Mouse (Mus musculus): ENCODE results near the gene Prps2. TPM values are rescaled to one million over a fixed set of nuclear protein-coding genes. Genes with fewer than 3 reads are reported as not detected.

Prps2 gene
- polyA plus RNA-seq, 1 experiment from 2014 or later, result 38.0 TPM

GRCm38 (mm10) chrX:167357415-167357814 lies 25.1 kb downstream of the Prps2 start:
- H3K9ac ChIP-seq (ENCODE audit: low read length), result no peak overlapping the region
- ATAC-seq (replicated peaks; ENCODE audit: low FRiP score, low TSS enrichment, low read depth), result no peak
- no peak for DNase-seq (ENCODE audit: low spot score)
- no peaks in the 10 kb centered on the region for H3K4me1 ChIP-seq (replicated peaks; ENCODE audit: control insufficient read depth, insufficient read depth, low read length)
- H3K27ac ChIP-seq (ENCODE audit: low read depth), result no peak overlapping the region
- no peaks in the 10 kb centered on the region for H3K9me3 ChIP-seq (ENCODE audit: control insufficient read depth, low read length)
- WGBS, result 71% methylated on average over 2 of the region's 2 CpGs
- peaks cover 5% of the 10 kb centered on the region; the same call in 1 of the 2 replicates for H3K36me3 ChIP-seq (ENCODE audit: control insufficient read depth, insufficient read depth, low read length)
- no peak overlapping the region for H3K4me3 ChIP-seq (ENCODE audit: low read depth, low read length)
- no peak overlapping the region for H3K4me2 ChIP-seq (ENCODE audit: low read length)
- H3K27me3 ChIP-seq (replicated peaks; ENCODE audit: control insufficient read depth, insufficient read depth, low read length), result no peaks in the 10 kb centered on the region; the same call in 1 of the 2 replicates

GRCm38 (mm10) chrX:167355965-167356364 lies 26.6 kb downstream of the Prps2 start:
- DNase-seq (ENCODE audit: low spot score) (no peak), ATAC-seq (replicated peaks; ENCODE audit: low FRiP score, low TSS enrichment, low read depth) (no peak)
- H3K4me2 ChIP-seq (ENCODE audit: low read length), result no peak overlapping the region
- H3K9me3 ChIP-seq (ENCODE audit: control insufficient read depth, low read length), result no peaks in the 10 kb centered on the region
- WGBS, result 83% methylated on average over 3 of the region's 3 CpGs
- no peaks in the 10 kb centered on the region for H3K4me1 ChIP-seq (replicated peaks; ENCODE audit: control insufficient read depth, insufficient read depth, low read length)
- H3K4me3 ChIP-seq (ENCODE audit: low read depth, low read length), result no peak overlapping the region
- no peak overlapping the region for H3K9ac ChIP-seq (ENCODE audit: low read length)
- H3K27ac ChIP-seq (ENCODE audit: low read depth), result no peak overlapping the region
- peaks cover 5% of the 10 kb centered on the region; the same call in 1 of the 2 replicates for H3K36me3 ChIP-seq (ENCODE audit: control insufficient read depth, insufficient read depth, low read length)
- H3K27me3 ChIP-seq (replicated peaks; ENCODE audit: control insufficient read depth, insufficient read depth, low read length), result no peaks in the 10 kb centered on the region; the same call in 1 of the 2 replicates

- Histone ChIP-seq H3K9ac (ENCODE audit: low read length) (no peak overlapping the region), H3K4me1 (replicated peaks; ENCODE audit: control insufficient read depth, insufficient read depth, low read length) (no peaks in the 10 kb centered on the region), H3K4me2 (ENCODE audit: low read length) (no peak overlapping the region), H3K36me3 (ENCODE audit: control insufficient read depth, insufficient read depth, low read length) (no peaks in the 10 kb centered on the region; the same call in 1 of the 2 replicates), H3K27me3 (replicated peaks; ENCODE audit: control insufficient read depth, insufficient read depth, low read length) (no peaks in the 10 kb centered on the region; the same call in 1 of the 2 replicates), H3K4me3 (ENCODE audit: low read depth, low read length) (no peak overlapping the region), H3K9me3 (ENCODE audit: control insufficient read depth, low read length) (no peaks in the 10 kb centered on the region), H3K27ac (ENCODE audit: low read depth) (no peak overlapping the region)
- 87% methylated on average over 2 of the region's 2 CpGs for WGBS
- no peak for ATAC-seq (replicated peaks; ENCODE audit: low FRiP score, low TSS enrichment, low read depth)
- no peak for DNase-seq (ENCODE audit: low spot score)
Observed at GRCm38 (mm10) chrX:167353617-167354016, 28.9 kb downstream of the Prps2 start.

DNA sequence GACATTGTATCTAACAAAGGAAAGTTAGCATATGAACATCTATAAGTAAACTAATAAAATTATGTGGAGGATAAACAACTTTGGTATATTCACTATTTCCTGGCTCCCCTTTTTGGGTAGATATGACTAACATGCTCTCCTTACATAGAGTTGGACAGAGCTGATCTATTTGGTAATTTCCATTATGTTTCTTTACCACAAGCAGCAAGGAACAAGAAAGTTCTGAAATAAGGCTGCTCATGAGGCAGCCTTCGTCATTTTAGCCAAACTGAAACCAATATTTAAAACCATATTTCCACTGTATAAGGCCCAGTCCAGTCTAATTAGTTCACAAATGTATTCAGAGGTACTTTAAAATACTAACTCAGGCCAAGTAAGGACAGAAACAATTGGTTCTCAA lies 36.1 kb downstream of the Prps2 start:
- H3K36me3 ChIP-seq (ENCODE audit: control insufficient read depth, insufficient read depth, low read length), result no peaks in the 10 kb centered on the region; the same call in 1 of the 2 replicates
- H3K4me3 ChIP-seq (ENCODE audit: low read depth, low read length), result no peak overlapping the region
- H3K27ac ChIP-seq (ENCODE audit: low read depth), result no peak overlapping the region
- H3K9ac ChIP-seq (ENCODE audit: low read length), result no peak overlapping the region
- H3K4me1 ChIP-seq (replicated peaks; ENCODE audit: control insufficient read depth, insufficient read depth, low read length), result no peaks in the 10 kb centered on the region
- no peaks in the 10 kb centered on the region for H3K27me3 ChIP-seq (replicated peaks; ENCODE audit: control insufficient read depth, insufficient read depth, low read length)
- no peak for ATAC-seq (replicated peaks; ENCODE audit: low FRiP score, low TSS enrichment, low read depth)
- H3K4me2 ChIP-seq (ENCODE audit: low read length), result no peak overlapping the region
- H3K9me3 ChIP-seq (ENCODE audit: control insufficient read depth, low read length), result no peaks in the 10 kb centered on the region
- WGBS, result 82% methylated on average over 1 of the region's 1 CpGs
- DNase-seq (ENCODE audit: low spot score), result no peak

- Histone ChIP-seq H3K9ac (ENCODE audit: low read length) (no peak overlapping the region), H3K9me3 (ENCODE audit: control insufficient read depth, low read length) (no peaks in the 10 kb centered on the region), H3K4me3 (ENCODE audit: low read depth, low read length) (no peak overlapping the region), H3K27ac (ENCODE audit: low read depth) (no peak overlapping the region), H3K4me2 (ENCODE audit: low read length) (no peak overlapping the region), H3K4me1 (replicated peaks; ENCODE audit: control insufficient read depth, insufficient read depth, low read length) (no peaks in the 10 kb centered on the region), H3K36me3 (ENCODE audit: control insufficient read depth, insufficient read depth, low read length) (no peaks in the 10 kb centered on the region), H3K27me3 (replicated peaks; ENCODE audit: control insufficient read depth, insufficient read depth, low read length) (no peaks in the 10 kb centered on the region)
- ATAC-seq (replicated peaks; ENCODE audit: low FRiP score, low TSS enrichment, low read depth) (no peak), DNase-seq (ENCODE audit: low spot score) (no peak)
- 61% methylated on average over 1 of the region's 1 CpGs for WGBS
Observed at GRCm38 (mm10) chrX:167344356-167344755, 38.2 kb downstream of the Prps2 start.

GRCm38 (mm10) chrX:167341811-167342210 lies 40.7 kb downstream of the Prps2 start:
- Histone ChIP-seq H3K4me2 (ENCODE audit: low read length) (no peak overlapping the region), H3K27me3 (replicated peaks; ENCODE audit: control insufficient read depth, insufficient read depth, low read length) (no peaks in the 10 kb centered on the region), H3K9ac (ENCODE audit: low read length) (no peak overlapping the region), H3K4me3 (ENCODE audit: low read depth, low read length) (no peak overlapping the region), H3K4me1 (replicated peaks; ENCODE audit: control insufficient read depth, insufficient read depth, low read length) (no peaks in the 10 kb centered on the region), H3K9me3 (ENCODE audit: control insufficient read depth, low read length) (no peaks in the 10 kb centered on the region), H3K36me3 (ENCODE audit: control insufficient read depth, insufficient read depth, low read length) (no peaks in the 10 kb centered on the region), H3K27ac (ENCODE audit: low read depth) (no peak overlapping the region)
- 79% methylated on average over 3 of the region's 3 CpGs for whole genome bisulfite sequencing
- ATAC-seq (replicated peaks; ENCODE audit: low FRiP score, low TSS enrichment, low read depth) (no peak), DNase-seq (ENCODE audit: low spot score) (no peak)

DNA sequence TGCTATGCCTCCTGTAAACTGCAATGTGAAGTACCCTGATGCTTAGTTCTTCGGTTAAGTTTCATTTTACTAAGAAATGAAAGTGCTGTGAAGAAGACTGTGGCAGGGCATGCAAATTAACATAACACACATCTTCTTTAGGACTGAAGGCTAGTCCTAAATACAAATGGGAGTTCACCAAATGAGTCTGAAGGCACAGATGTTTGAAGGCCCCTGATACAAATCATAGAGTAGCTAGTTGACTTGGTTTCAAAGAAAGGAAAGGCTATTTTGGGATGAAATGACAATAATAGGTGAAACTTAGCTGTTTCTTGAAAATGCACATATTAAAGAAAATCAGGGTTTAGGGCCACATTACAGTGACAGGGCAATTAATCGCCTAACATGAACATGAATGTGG lies 42.4 kb downstream of the Prps2 start:
- Histone ChIP-seq H3K4me2 (ENCODE audit: low read length) (no peak overlapping the region), H3K27ac (ENCODE audit: low read depth) (no peak overlapping the region), H3K4me1 (replicated peaks; ENCODE audit: control insufficient read depth, insufficient read depth, low read length) (no peaks in the 10 kb centered on the region), H3K9me3 (ENCODE audit: control insufficient read depth, low read length) (no peaks in the 10 kb centered on the region), H3K9ac (ENCODE audit: low read length) (no peak overlapping the region), H3K27me3 (replicated peaks; ENCODE audit: control insufficient read depth, insufficient read depth, low read length) (no peaks in the 10 kb centered on the region), H3K4me3 (ENCODE audit: low read depth, low read length) (no peak overlapping the region), H3K36me3 (ENCODE audit: control insufficient read depth, insufficient read depth, low read length) (no peaks in the 10 kb centered on the region)
- no peak for DNase-seq (ENCODE audit: low spot score)
- ATAC-seq (replicated peaks; ENCODE audit: low FRiP score, low TSS enrichment, low read depth), result no peak
- 88% methylated on average over 2 of the region's 2 CpGs for WGBS

- Histone ChIP-seq H3K27ac (ENCODE audit: low read depth) (no peak overlapping the region), H3K9me3 (ENCODE audit: control insufficient read depth, low read length) (no peaks in the 10 kb centered on the region), H3K4me3 (ENCODE audit: low read depth, low read length) (no peak overlapping the region), H3K27me3 (replicated peaks; ENCODE audit: control insufficient read depth, insufficient read depth, low read length) (no peaks in the 10 kb centered on the region), H3K9ac (ENCODE audit: low read length) (no peak overlapping the region), H3K4me2 (ENCODE audit: low read length) (no peak overlapping the region), H3K36me3 (ENCODE audit: control insufficient read depth, insufficient read depth, low read length) (no peaks in the 10 kb centered on the region), H3K4me1 (replicated peaks; ENCODE audit: control insufficient read depth, insufficient read depth, low read length) (no peaks in the 10 kb centered on the region)
- no peak for ATAC-seq (replicated peaks; ENCODE audit: low FRiP score, low TSS enrichment, low read depth)
- WGBS, result 91% methylated on average over 1 of the region's 1 CpGs
- no peak for DNase-seq (ENCODE audit: low spot score)
Observed at GRCm38 (mm10) chrX:167337990-167338389, 44.6 kb downstream of the Prps2 start.

DNA sequence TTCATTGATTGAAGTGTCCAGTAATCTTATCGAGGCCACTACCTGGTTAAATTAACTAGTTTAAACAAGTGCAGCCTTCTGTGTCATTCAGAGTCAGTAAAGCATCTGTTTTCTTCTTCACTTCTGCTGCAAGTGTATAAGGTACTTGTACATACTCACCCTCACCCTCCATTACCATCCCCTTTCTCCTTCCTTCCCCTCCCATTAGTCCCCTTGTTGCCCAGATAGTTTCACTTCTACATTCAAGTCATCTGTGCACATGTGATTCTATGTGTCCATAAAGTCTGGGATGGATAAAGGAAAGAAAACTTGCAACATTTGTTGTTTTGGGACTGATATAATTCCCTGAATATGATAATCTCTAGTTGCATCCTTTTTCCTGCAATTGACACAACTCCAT lies 48.0 kb downstream of the Prps2 start:
- H3K4me3 ChIP-seq (ENCODE audit: low read depth, low read length), result no peak overlapping the region
- ATAC-seq (replicated peaks; ENCODE audit: low FRiP score, low TSS enrichment, low read depth) (no peak), DNase-seq (ENCODE audit: low spot score) (no peak)
- H3K4me2 ChIP-seq (ENCODE audit: low read length), result no peak overlapping the region
- no peak overlapping the region for H3K9ac ChIP-seq (ENCODE audit: low read length)
- 0 out of 2 replicates have a peak, but pooled peaks cover under 1% of the 10 kb centered on the region for H3K27me3 ChIP-seq (replicated peaks; ENCODE audit: control insufficient read depth, insufficient read depth, low read length)
- no peaks in the 10 kb centered on the region for H3K36me3 ChIP-seq (ENCODE audit: control insufficient read depth, insufficient read depth, low read length)
- no peak overlapping the region for H3K27ac ChIP-seq (ENCODE audit: low read depth)
- H3K4me1 ChIP-seq (replicated peaks; ENCODE audit: control insufficient read depth, insufficient read depth, low read length), result no peaks in the 10 kb centered on the region
- no peaks in the 10 kb centered on the region for H3K9me3 ChIP-seq (ENCODE audit: control insufficient read depth, low read length)
- WGBS, result 92% methylated on average over 1 of the region's 1 CpGs
